Mouse (Mus musculus) brown adipose tissue, adult 24 weeks (tissue): ENCODE results near the gene Mthfd1. TPM values are rescaled to one million over a fixed set of nuclear protein-coding genes. Genes with fewer than 3 reads are reported as not detected.
"Not testable (repeated sequence)": the region's sequence is repeated elsewhere in the genome, so short reads cannot be mapped to it uniquely, and the experiment has no call there.

Source experiments
- H3K27ac ChIP-seq: fragments of 200-500 bp; replicated peaks from 2 replicates; pipeline ENCODE4 v1.5.1; 2012; ENCODE audit warnings: low read depth, mild to moderate bottlenecking, low read length
- H3K4me1 ChIP-seq: fragments of 200-500 bp; 2 replicates; pipeline ENCODE4 v1.6.1; 2012; ENCODE audit warnings: low read length, mixed read lengths; ENCODE audit not compliant: control insufficient read depth, insufficient read depth, insufficient read length
- H3K4me3 ChIP-seq: fragments of 200-500 bp; 2 replicates; pipeline ENCODE4 v1.5.1; 2012; ENCODE audit warnings: low read depth, mild to moderate bottlenecking, low read length, moderate library complexity; ENCODE audit not compliant: insufficient read depth
- polyA plus RNA-seq: library from polyadenylated mRNA; stranded (reverse); fragments of >200 nt; gene quantifications from 2 replicates; pipeline ENCODE4 v1.2.4, GENCODE M21; 2012; ENCODE audit not compliant: missing spikeins, insufficient read depth, insufficient read length

The Mthfd1 gene
- 14.7 and 15.1 TPM in 2 replicates for polyA plus RNA-seq

- peak within 1 kb of the TSS; percentile 73 for H3K4me3 ChIP-seq
- peaks cover 9% of the 10 kb centered on the region for H3K4me1 ChIP-seq
- peak within 1 kb of the TSS; percentile 32; the same call in 1 of the 2 replicates for H3K27ac ChIP-seq
Measured at GRCm38 (mm10) chr12:76254725-76255498, at the start of gene Mthfd1. TSS of gene Mthfd1 (plus strand) at chr12:76255298.

DNA sequence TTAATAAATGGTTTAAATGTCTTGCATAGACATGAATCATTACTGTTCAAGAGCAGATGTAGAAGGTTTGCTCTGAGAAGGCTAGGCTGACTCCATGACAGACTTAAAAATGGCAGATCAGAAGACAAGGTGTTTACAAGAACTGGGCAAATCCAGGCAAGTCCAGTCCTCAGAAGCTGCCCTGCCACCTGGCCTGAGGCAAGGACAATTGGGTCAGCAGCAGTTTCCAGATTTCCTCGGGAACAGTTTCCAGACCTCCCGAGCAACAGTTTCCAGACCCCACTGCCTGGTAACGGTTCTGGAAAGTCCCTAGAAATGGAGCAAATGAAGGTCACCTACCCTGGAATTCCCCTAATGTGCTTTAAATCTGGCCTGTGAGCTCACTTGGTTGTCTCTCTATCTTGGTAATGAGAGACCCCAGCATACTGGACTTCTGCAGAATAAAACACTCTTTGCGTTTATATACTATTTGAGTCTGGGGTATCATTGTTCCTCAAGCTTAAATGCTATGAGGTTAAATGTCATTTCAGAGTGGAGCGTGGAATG, 45.6 kb upstream of the Mthfd1 start:
- Histone ChIP-seq H3K4me1 (no peaks in the 10 kb centered on the region), H3K4me3 (no peak overlapping the region), H3K27ac (no peak overlapping the region)

- no peak overlapping the region for H3K27ac ChIP-seq
- no peaks in the 10 kb centered on the region for H3K4me1 ChIP-seq
- H3K4me3 ChIP-seq, result no peak overlapping the region
Measured at GRCm38 (mm10) chr12:76215121-76215520, 40.0 kb upstream of the Mthfd1 start.

GRCm38 (mm10) chr12:76216716-76217115, 38.4 kb upstream of the Mthfd1 start:
- H3K4me3 ChIP-seq, result no peak overlapping the region
- H3K27ac ChIP-seq, result no peak overlapping the region

GRCm38 (mm10) chr12:76222104-76222503, 33.0 kb upstream of the Mthfd1 start:
- H3K4me1 ChIP-seq, H3K4me3 ChIP-seq, H3K27ac ChIP-seq: not testable (repeated sequence)

More at GRCm38 (mm10) chr12:76216716-76217115, 38.4 kb upstream of the Mthfd1 start:
- no peaks in the 10 kb centered on the region for H3K4me1 ChIP-seq

DNA sequence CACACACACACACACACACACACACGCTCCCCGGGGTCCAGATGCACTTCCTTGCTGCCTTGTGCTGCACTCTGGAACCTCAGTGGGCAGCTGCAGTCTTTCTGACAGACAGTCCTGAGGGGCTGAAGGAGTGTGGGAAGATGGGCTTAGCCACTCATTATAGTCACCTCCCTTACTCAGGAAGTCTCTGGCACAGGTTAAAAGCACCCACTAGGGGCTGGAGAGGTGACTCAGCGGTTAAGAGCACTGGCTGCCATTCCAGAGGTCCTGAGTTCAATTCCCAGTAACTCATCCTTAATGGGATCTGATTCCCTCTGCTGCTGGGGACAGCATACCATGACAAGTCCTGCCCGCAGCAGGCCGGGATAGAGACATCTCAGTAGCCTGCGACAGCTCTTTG, 24.5 kb upstream of the Mthfd1 start:
- Histone ChIP-seq H3K4me3 (no peak overlapping the region), H3K4me1 (no peaks in the 10 kb centered on the region), H3K27ac (no peak overlapping the region)

GRCm38 (mm10) chr12:76235253-76235652, 19.8 kb upstream of the Mthfd1 start:
- Histone ChIP-seq H3K27ac (no peak overlapping the region), H3K4me1 (no peaks in the 10 kb centered on the region)

DNA sequence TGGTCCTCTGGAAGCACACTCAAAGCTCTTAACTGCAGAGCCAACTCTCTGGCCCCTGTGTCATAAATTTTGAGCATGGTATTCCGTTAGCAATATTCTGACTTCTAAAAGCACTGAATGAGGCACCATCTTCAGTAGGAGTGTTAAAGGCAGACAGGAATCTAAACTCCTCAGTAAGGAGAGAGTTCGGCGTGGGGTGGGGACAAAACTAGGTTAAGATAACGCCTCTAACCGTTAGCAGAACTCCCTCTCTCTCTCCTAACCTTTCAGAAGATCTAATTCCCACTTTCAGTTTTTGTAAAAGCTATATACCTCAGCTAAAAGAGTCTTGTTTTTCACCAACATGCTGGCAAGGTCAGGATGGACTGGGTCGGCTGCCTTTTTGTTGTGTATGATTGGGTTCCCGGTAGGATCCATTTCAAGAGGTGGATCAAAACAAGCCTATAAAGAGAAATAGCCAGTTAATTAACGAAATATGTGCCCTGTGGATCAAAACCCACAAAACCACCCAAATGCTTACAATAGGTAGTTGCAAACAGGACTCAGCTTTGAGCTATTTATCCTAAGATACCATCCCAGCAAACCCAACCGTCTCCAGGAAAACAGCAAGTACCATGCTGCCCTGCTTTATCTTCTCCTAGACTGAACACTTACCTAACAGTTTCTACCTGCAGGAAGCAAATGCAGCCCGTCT, 15.8 kb upstream of the Mthfd1 start:
- H3K27ac ChIP-seq, result no peak overlapping the region
- no peaks in the 10 kb centered on the region for H3K4me1 ChIP-seq
- no peak overlapping the region for H3K4me3 ChIP-seq

More at GRCm38 (mm10) chr12:76235253-76235652, 19.8 kb upstream of the Mthfd1 start:
- no peak overlapping the region for H3K4me3 ChIP-seq

DNA sequence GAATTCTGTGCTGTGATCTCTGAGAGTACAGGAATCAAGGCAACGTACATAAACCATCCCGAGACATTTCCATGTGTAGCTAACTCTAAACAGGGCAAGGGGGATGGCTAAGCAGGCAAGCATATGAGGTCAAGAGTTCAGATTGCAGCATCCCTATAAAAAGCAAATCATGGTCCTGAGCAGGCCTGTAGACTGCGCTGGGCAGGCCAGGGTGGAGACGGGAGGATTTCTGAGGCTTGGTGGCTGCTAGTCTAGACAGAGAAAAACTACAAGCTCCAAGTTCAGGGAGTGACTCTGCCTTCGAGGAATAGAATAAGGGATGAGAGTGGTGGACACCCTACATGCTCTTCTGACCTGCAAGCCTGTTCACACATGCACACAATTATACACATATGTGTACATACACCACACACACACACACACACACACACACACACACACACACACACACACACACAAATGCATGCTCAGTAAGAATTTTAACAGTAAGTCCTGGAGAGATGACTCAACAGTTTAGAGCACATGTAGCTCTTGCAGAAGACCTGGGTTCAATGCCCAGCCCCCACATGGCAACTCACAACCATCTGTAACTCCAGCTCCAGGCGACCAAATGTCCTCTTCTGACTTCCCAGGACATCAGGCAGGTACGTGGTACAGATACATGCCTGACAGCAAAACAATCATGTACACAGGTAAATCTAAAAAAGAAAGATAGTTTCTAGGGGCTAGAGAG, 15.1 kb upstream of the Mthfd1 start:
- no peak overlapping the region for H3K4me3 ChIP-seq
- no peaks in the 10 kb centered on the region for H3K4me1 ChIP-seq
- no peak overlapping the region for H3K27ac ChIP-seq

- H3K4me1 ChIP-seq, result no peaks in the 10 kb centered on the region
- H3K27ac ChIP-seq, result no peak overlapping the region
- no peak overlapping the region for H3K4me3 ChIP-seq
Measured at GRCm38 (mm10) chr12:76240670-76241069, 14.4 kb upstream of the Mthfd1 start.

DNA sequence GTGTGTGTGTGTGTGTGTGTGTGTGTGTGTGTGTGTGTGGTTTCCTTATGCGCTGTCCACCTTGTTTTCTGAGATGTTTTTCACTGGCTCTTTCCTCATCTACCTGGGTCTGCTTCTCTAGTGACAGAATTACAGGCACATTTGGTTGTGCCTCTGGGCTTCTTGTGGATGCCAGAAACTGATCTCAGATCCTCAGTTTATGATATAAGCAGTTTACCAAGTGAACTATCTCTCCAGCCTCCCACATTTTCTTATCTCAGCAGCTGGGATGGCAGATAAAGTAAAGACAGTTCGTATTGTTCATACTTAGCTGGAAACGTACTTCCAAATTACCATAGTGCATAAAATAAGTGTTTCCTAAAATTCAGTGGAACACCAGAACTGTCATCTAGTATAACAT, 14.0 kb upstream of the Mthfd1 start:
- Histone ChIP-seq H3K27ac (no peak overlapping the region), H3K4me1 (no peaks in the 10 kb centered on the region), H3K4me3 (no peak overlapping the region)

GRCm38 (mm10) chr12:76241833-76242232, 13.3 kb upstream of the Mthfd1 start:
- no peaks in the 10 kb centered on the region for H3K4me1 ChIP-seq
- no peak overlapping the region for H3K4me3 ChIP-seq
- H3K27ac ChIP-seq, result no peak overlapping the region

DNA sequence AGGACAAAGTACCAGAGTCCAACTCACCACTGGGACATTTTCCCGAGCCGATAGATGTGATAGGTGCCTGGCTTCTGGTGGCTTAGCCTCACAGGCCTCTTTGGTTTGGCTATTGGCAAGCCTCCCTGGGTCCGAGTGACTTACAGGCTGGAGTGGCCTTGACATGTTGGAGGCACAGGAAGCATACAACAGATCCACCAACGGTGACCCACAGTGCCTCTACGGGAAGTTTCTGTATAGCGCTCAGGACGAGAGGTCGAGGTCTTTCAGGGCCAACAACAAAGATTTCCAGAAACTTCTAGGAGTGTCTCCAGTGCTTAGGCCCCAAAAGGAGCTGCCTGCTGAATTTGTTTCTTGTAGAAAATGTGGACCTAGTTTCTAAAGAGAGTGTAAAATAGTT, 10.1 kb upstream of the Mthfd1 start:
- no peak overlapping the region for H3K27ac ChIP-seq
- H3K4me3 ChIP-seq, result no peak overlapping the region

DNA sequence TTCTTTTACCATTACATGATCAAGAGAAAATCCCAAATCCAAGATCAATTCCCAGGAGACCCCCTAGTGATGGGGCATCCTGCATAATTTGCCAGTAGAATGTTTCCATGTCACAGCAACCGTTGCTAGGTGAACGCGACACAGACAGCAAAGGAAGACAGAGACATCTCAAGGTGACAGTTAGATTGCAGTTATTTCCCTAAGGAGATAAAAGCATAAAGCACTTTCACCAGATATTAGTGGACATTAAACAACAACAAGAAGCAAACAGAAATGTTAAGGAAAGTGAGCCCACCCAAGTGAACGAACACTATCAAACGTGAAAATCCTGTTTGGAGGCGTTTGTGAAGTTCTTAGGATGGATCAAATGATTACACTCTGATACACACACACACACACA, 8.5 kb upstream of the Mthfd1 start, which contains the start of gene Tex21:
TSS of gene Tex21 (minus strand) at position 101 of the 400 bp plus-strand sequence.
- Histone ChIP-seq H3K27ac (no peak within 1 kb of the TSS), H3K4me1 (no peaks in the 10 kb centered on the region), H3K4me3 (no peak within 1 kb of the TSS)

More for the DNA sequence above, 10.1 kb upstream of the Mthfd1 start:
- no peaks in the 10 kb centered on the region for H3K4me1 ChIP-seq

DNA sequence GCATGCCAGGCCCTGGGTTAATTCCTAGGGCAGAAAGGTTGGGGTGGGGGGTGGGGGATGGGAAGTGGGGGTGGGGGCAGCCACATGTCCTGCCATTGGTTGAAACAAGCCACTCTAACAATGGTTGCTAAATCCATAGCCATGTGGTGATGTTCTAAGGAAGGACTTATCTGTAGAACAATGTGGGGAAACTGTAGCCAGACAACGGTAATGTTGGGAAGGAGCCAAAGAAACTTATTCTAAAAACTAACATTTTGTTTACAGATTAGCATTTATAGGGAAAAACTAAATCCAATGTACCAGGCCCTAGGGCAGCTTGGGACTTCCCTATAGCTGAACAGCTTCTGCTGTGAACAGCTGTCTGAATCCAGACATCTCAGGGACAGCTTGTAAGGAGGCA, 2.0 kb upstream of the Mthfd1 start:
- H3K27ac ChIP-seq, result no peak overlapping the region
- peaks cover 9% of the 10 kb centered on the region for H3K4me1 ChIP-seq
- no peak overlapping the region for H3K4me3 ChIP-seq
